Mouse (Mus musculus): Measurements from ENCODE around the gene Olfr1392. TPM values are rescaled to one million over a fixed set of nuclear protein-coding genes. Genes with fewer than 3 reads are reported as not detected.

Gene Olfr1392
- polyA plus RNA-seq, 1 experiment from 2014 or later = not detected

- Histone ChIP-seq H3K36me3 (ENCODE audit: control insufficient read depth, insufficient read depth, low read length) (no peaks in the 10 kb centered on the region), H3K27ac (ENCODE audit: low read length) (no peak overlapping the region), H3K27me3 (ENCODE audit: control insufficient read depth, insufficient read depth, low read depth, low read length) (no peaks in the 10 kb centered on the region), H3K4me1 (replicated peaks; ENCODE audit: control insufficient read depth, insufficient read depth, low read length) (no peaks in the 10 kb centered on the region), H3K4me2 (ENCODE audit: low read depth, low read length) (no peak overlapping the region), H3K4me3 (ENCODE audit: low read length) (no peak overlapping the region), H3K9ac (ENCODE audit: low read length) (no peak overlapping the region), H3K9me3 (ENCODE audit: control insufficient read depth, low read length) (no peaks in the 10 kb centered on the region)
- 65% methylated on average over 1 of the region's 1 CpGs for WGBS
- ATAC-seq (ENCODE audit: low read depth) = no peak
Measured at GRCm38 (mm10) chr11:49329686-49330085, 44.6 kb downstream of the Olfr1392 start.

GRCm38 (mm10) chr11:49334888-49335287 lies 49.8 kb downstream of the Olfr1392 start, which contains the start of gene Olfr1390:
Olfr1390 (plus strand) TSS chr11:49335188.
- Histone ChIP-seq H3K9me3 (ENCODE audit: control insufficient read depth, low read length) (no peaks in the 10 kb centered on the region), H3K27ac (ENCODE audit: low read length) (no peak within 1 kb of the TSS), H3K36me3 (ENCODE audit: control insufficient read depth, insufficient read depth, low read length) (no peaks in the 10 kb centered on the region), H3K4me2 (ENCODE audit: low read depth, low read length) (no peak within 1 kb of the TSS), H3K4me1 (replicated peaks; ENCODE audit: control insufficient read depth, insufficient read depth, low read length) (no peaks in the 10 kb centered on the region), H3K9ac (ENCODE audit: low read length) (no peak within 1 kb of the TSS), H3K4me3 (ENCODE audit: low read length) (no peak within 1 kb of the TSS), H3K27me3 (ENCODE audit: control insufficient read depth, insufficient read depth, low read depth, low read length) (no peaks in the 10 kb centered on the region)
- no peak for ATAC-seq (ENCODE audit: low read depth)
- 87% methylated on average over 1 of the region's 1 CpGs for WGBS

GRCm38 (mm10) chr11:49337150-49337832 lies 52.2 kb downstream of the Olfr1392 start:
- no peaks in the 10 kb centered on the region for H3K27me3 ChIP-seq (ENCODE audit: control insufficient read depth, insufficient read depth, low read depth, low read length)
- no peaks in the 10 kb centered on the region for H3K4me1 ChIP-seq (replicated peaks; ENCODE audit: control insufficient read depth, insufficient read depth, low read length)
- no peaks in the 10 kb centered on the region for H3K9me3 ChIP-seq (ENCODE audit: control insufficient read depth, low read length)
- ATAC-seq (ENCODE audit: low read depth) = no peak
- WGBS = 53% methylated on average over 4 of the region's 4 CpGs
- H3K36me3 ChIP-seq (ENCODE audit: control insufficient read depth, insufficient read depth, low read length) = no peaks in the 10 kb centered on the region
- H3K4me3 ChIP-seq (ENCODE audit: low read length) = no peak overlapping the region
- no peak overlapping the region for H3K9ac ChIP-seq (ENCODE audit: low read length)
- no peak overlapping the region for H3K4me2 ChIP-seq (ENCODE audit: low read depth, low read length)
- H3K27ac ChIP-seq (ENCODE audit: low read length) = no peak overlapping the region

Other genes starting within 250 kb of the Olfr1392 start
- gene 9930111J21Rik2, start 234.0 kb upstream of the Olfr1392 start, polyA plus RNA-seq (2015; fragmentation: Nextera tagmentation; extraction: Ambion mirVana) = 0.78 TPM in 2 replicates
- gene Tgtp2, start 221.1 kb upstream of the Olfr1392 start, polyA plus RNA-seq (2015; fragmentation: Nextera tagmentation; extraction: Ambion mirVana) = 0.69 and 2.4 TPM in 2 replicates
- gene Ifi47, start 208.7 kb upstream of the Olfr1392 start, polyA plus RNA-seq (2015; fragmentation: Nextera tagmentation; extraction: Ambion mirVana) = 2.5 and 3.6 TPM in 2 replicates
- 0.15 TPM in 1 of 2 replicates, not detected in the other for gene Olfr1396, start 170.4 kb upstream of the Olfr1392 start, polyA plus RNA-seq (2015; fragmentation: Nextera tagmentation; extraction: Ambion mirVana)
- not detected in 2 replicates for gene Olfr1395, start 143.0 kb upstream of the Olfr1392 start, polyA plus RNA-seq (2015; fragmentation: Nextera tagmentation; extraction: Ambion mirVana)
- gene Olfr1394, start 130.9 kb upstream of the Olfr1392 start, polyA plus RNA-seq (2015; fragmentation: Nextera tagmentation; extraction: Ambion mirVana) = not detected in 2 replicates
- 0.73 and 0.84 TPM in 2 replicates for gene Btnl9, start 98.1 kb upstream of the Olfr1392 start, polyA plus RNA-seq (2015; fragmentation: Nextera tagmentation; extraction: Ambion mirVana)
- gene Zfp62, start 82.0 kb upstream of the Olfr1392 start, polyA plus RNA-seq (2015; fragmentation: Nextera tagmentation; extraction: Ambion mirVana) = 35.8 and 38.2 TPM in 2 replicates
- 73.0 and 78.9 TPM in 2 replicates for gene Mgat1, start 41.1 kb upstream of the Olfr1392 start, polyA plus RNA-seq (2015; fragmentation: Nextera tagmentation; extraction: Ambion mirVana)
- 0.05 TPM in 1 of 2 replicates, not detected in the other for gene Olfr1393, start 7.0 kb upstream of the Olfr1392 start, polyA plus RNA-seq (2015; fragmentation: Nextera tagmentation; extraction: Ambion mirVana)
- gene Olfr10, start 19.5 kb downstream of the Olfr1392 start, polyA plus RNA-seq (2015; fragmentation: Nextera tagmentation; extraction: Ambion mirVana) = not detected in 2 replicates
- gene Olfr1391, start 37.5 kb downstream of the Olfr1392 start, polyA plus RNA-seq (2015; fragmentation: Nextera tagmentation; extraction: Ambion mirVana) = not detected in 2 replicates
- not detected in 2 replicates for gene Olfr1390, start 49.9 kb downstream of the Olfr1392 start, polyA plus RNA-seq (2015; fragmentation: Nextera tagmentation; extraction: Ambion mirVana)
- gene Olfr1389, start 137.8 kb downstream of the Olfr1392 start, polyA plus RNA-seq (2015; fragmentation: Nextera tagmentation; extraction: Ambion mirVana) = not detected in 2 replicates
- 0.05 TPM in 1 of 2 replicates, not detected in the other for gene Olfr1388, start 151.3 kb downstream of the Olfr1392 start, polyA plus RNA-seq (2015; fragmentation: Nextera tagmentation; extraction: Ambion mirVana)
- not detected in 2 replicates for gene Olfr1387, start 170.1 kb downstream of the Olfr1392 start, polyA plus RNA-seq (2015; fragmentation: Nextera tagmentation; extraction: Ambion mirVana)
- gene Olfr1386, start 179.8 kb downstream of the Olfr1392 start, polyA plus RNA-seq (2015; fragmentation: Nextera tagmentation; extraction: Ambion mirVana) = not detected in 2 replicates
- not detected in 2 replicates for gene Olfr1385, start 203.8 kb downstream of the Olfr1392 start, polyA plus RNA-seq (2015; fragmentation: Nextera tagmentation; extraction: Ambion mirVana)
- not detected in 2 replicates for gene Olfr1384, start 221.4 kb downstream of the Olfr1392 start, polyA plus RNA-seq (2015; fragmentation: Nextera tagmentation; extraction: Ambion mirVana)
- not detected in 2 replicates for gene Olfr1383, start 234.4 kb downstream of the Olfr1392 start, polyA plus RNA-seq (2015; fragmentation: Nextera tagmentation; extraction: Ambion mirVana)
- not detected in 2 replicates for gene Olfr1382, start 243.0 kb downstream of the Olfr1392 start, polyA plus RNA-seq (2015; fragmentation: Nextera tagmentation; extraction: Ambion mirVana)